Mouse (Mus musculus) limb, embryonic 10.5 days (tissue): ENCODE data around the gene Tsen54. TPM values are rescaled to one million over a fixed set of nuclear protein-coding genes. Genes with fewer than 3 reads are reported as not detected.

Experiments
- DNase-seq: peaks from one replicate; pipeline ENCODE4 v3.0.0-alpha.2; 2017; ENCODE audit warnings: low spot score
- H3K27ac ChIP-seq: fragments of 300-500 bp; sonication (generic); 2 replicates; pipeline ENCODE4 v1.5.1; 2016; ENCODE audit warnings: mild to moderate bottlenecking
- H3K27me3 ChIP-seq: fragments of 300-500 bp; sonication (generic); 2 replicates; pipeline ENCODE4 v1.6.1; 2016; ENCODE audit warnings: low read depth, mild to moderate bottlenecking; ENCODE audit not compliant: poor library complexity, severe bottlenecking
- H3K36me3 ChIP-seq: fragments of 300-500 bp; sonication (generic); 2 replicates; pipeline ENCODE4 v1.6.1; 2016; ENCODE audit warnings: mild to moderate bottlenecking, moderate library complexity
- H3K4me1 ChIP-seq: fragments of 300-500 bp; sonication (generic); 2 replicates; pipeline ENCODE4 v1.6.1; 2016
- H3K4me3 ChIP-seq: fragments of 300-500 bp; sonication (generic); 2 replicates; pipeline ENCODE4 v1.5.1; 2016; ENCODE audit warnings: mild to moderate bottlenecking, moderate library complexity
- H3K9me3 ChIP-seq: fragments of 300-500 bp; sonication (generic); replicated peaks from 2 replicates; pipeline ENCODE4 v1.6.1; 2016; ENCODE audit warnings: mild to moderate bottlenecking
- WGBS: fragments of 180-500 bp; shearing (Covaris S2); methylation state at CpG from one replicate; pipeline ENCODE4 v1.1.7; 2016; 5-methylcytosine and 5-hydroxymethylcytosine counted together
- polyA plus RNA-seq: library from polyadenylated mRNA; unstranded; fragments of >200 nt; fragmentation: Nextera tagmentation; extraction: Ambion mirVana; gene quantifications from 2 replicates; pipeline ENCODE4 v1.2.1, GENCODE M21; 2016

Tsen54 gene
- polyA plus RNA-seq, 1 experiment from 2014 or later, result 42.5 TPM

DNA sequence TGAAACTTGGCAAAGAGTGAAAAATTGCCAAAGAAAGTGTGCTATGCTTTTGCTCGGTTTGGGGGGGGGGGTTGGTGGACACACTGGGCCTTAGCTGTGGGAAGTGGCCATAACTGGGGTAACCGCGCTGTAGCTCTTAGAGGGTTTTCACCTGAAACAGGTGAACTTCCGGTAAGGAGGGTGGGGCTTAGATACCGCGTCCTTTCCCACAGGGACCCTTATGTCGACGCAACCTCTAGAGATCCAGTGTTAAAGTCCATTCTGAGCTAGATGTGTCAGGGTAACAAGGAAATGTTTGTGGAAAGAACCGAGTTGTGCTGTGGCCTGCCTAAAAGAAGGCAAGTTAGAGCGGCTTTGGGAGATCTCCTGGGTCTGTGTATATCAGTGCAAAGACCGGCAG is 10.3 kb downstream of the Tsen54 start:
- H3K36me3 ChIP-seq, result peaks cover 32% of the 10 kb centered on the region

GRCm38 (mm10) chr11:115826487-115826886 is 12.0 kb downstream of the Tsen54 start:
- H3K4me3 ChIP-seq, result no peak overlapping the region
- H3K27me3 ChIP-seq, result peaks cover 44% of the 10 kb centered on the region
- H3K4me1 ChIP-seq, result peaks cover 56% of the 10 kb centered on the region
- H3K36me3 ChIP-seq, result peaks cover 15% of the 10 kb centered on the region
- no peak for DNase-seq
- H3K27ac ChIP-seq, result no peak overlapping the region
- H3K9me3 ChIP-seq, result no peaks in the 10 kb centered on the region
- 53% methylated on average over 5 of the region's 5 CpGs for WGBS

More for the DNA sequence above, 10.3 kb downstream of the Tsen54 start:
- peak overlapping the region; percentile 82; the same call in 1 of the 2 replicates for H3K27ac ChIP-seq
- peaks cover 44% of the 10 kb centered on the region for H3K27me3 ChIP-seq
- no peak for DNase-seq
- H3K4me1 ChIP-seq, result peaks cover 39% of the 10 kb centered on the region
- H3K9me3 ChIP-seq, result no peaks in the 10 kb centered on the region
- H3K4me3 ChIP-seq, result peak overlapping the region; percentile 80
- 19% methylated on average over 11 of the region's 11 CpGs for WGBS

GRCm38 (mm10) chr11:115827624-115828023 is 13.1 kb downstream of the Tsen54 start:
- Histone ChIP-seq H3K4me1 (peaks cover 67% of the 10 kb centered on the region), H3K27me3 (peaks cover 40% of the 10 kb centered on the region)
- WGBS, result 90% methylated on average over 6 of the region's 6 CpGs

GRCm38 (mm10) chr11:115829036-115829435 is 14.5 kb downstream of the Tsen54 start:
- H3K27me3 ChIP-seq, result peaks cover 36% of the 10 kb centered on the region
- 50% methylated on average over 4 of the region's 4 CpGs for WGBS
- H3K4me3 ChIP-seq, result no peak overlapping the region
- H3K4me1 ChIP-seq, result peaks cover 73% of the 10 kb centered on the region
- H3K27ac ChIP-seq, result peak overlapping the region; percentile 51
- no peaks in the 10 kb centered on the region for H3K9me3 ChIP-seq
- DNase-seq, result no peak
- no peaks in the 10 kb centered on the region for H3K36me3 ChIP-seq

More at GRCm38 (mm10) chr11:115827624-115828023, 13.1 kb downstream of the Tsen54 start:
- peaks cover 4% of the 10 kb centered on the region for H3K36me3 ChIP-seq
- 0 out of 2 replicates have a peak overlapping the region, but pooled peaks have one; percentile 8 for H3K4me3 ChIP-seq
- H3K27ac ChIP-seq, result no peak overlapping the region
- no peaks in the 10 kb centered on the region for H3K9me3 ChIP-seq
- no peak for DNase-seq

- WGBS, result 9% methylated on average over 25 of the region's 25 CpGs
- no peaks in the 10 kb centered on the region for H3K36me3 ChIP-seq
- peak overlapping the region; percentile 91 for H3K27ac ChIP-seq
- DNase-seq, result peak; percentile 57
- peaks cover 19% of the 10 kb centered on the region for H3K27me3 ChIP-seq
- no peaks in the 10 kb centered on the region for H3K9me3 ChIP-seq
- peak overlapping the region; percentile 42; the same call in 1 of the 2 replicates for H3K4me3 ChIP-seq
- peaks cover 80% of the 10 kb centered on the region for H3K4me1 ChIP-seq
These were observed 16.2 kb downstream of the Tsen54 start for GRCm38 (mm10) chr11:115830550-115831325.

DNA sequence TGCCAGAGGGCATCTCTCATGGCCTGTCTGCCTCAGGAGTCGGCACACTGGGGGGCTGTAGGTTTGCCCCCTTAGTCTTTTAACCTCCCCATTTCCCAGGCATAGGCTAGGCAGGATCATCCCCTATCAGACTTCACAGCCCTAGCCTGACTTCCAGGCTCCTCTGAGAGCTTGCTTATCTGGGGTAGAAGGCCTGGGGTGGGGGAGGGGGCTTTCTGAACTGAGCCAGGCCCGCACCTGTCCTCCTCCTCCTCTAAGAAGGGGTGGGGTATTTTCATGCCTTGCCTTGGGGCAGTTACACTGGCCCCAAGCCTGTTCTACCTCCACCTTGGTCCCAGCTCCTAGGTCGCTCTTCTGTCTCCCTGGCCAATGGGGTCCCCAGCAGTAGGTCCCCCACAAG is 17.0 kb downstream of the Tsen54 start:
- Histone ChIP-seq H3K27ac (peak overlapping the region; percentile 91), H3K4me3 (peak overlapping the region; percentile 42), H3K36me3 (no peaks in the 10 kb centered on the region), H3K27me3 (peaks cover 11% of the 10 kb centered on the region), H3K9me3 (no peaks in the 10 kb centered on the region), H3K4me1 (peaks cover 84% of the 10 kb centered on the region)
- 26% methylated on average over 3 of the region's 3 CpGs for WGBS
- no peak for DNase-seq

GRCm38 (mm10) chr11:115832064-115832463 is 17.5 kb downstream of the Tsen54 start:
- 39% methylated on average over 6 of the region's 6 CpGs for WGBS
- H3K9me3 ChIP-seq, result no peaks in the 10 kb centered on the region
- peak overlapping the region; percentile 91 for H3K27ac ChIP-seq
- H3K27me3 ChIP-seq, result peaks cover 6% of the 10 kb centered on the region; the same call in 1 of the 2 replicates
- H3K36me3 ChIP-seq, result no peaks in the 10 kb centered on the region
- DNase-seq, result no peak
- H3K4me1 ChIP-seq, result peaks cover 85% of the 10 kb centered on the region
- peak overlapping the region; percentile 42 for H3K4me3 ChIP-seq

DNA sequence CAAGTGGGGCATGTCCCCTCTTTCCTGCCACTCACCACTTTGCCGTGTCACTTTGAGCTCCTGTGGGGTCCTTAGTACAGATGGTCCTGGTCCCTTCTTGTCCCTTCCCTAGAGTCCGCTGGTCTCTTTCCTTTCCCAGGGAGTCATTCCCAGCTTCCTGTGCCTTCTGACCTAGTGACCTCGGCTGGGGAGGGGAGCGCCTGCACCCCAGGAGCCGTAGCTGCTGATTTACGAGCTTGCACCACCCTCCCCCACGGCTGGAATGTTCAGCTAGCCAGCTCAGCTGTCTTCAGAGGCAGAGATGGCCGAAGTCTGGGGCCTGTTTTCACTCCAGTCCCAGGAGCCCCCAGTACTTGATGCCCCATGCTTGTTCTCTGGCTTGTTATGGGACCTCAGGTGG is 18.0 kb downstream of the Tsen54 start:
- H3K4me3 ChIP-seq, result peak overlapping the region; percentile 42
- H3K27ac ChIP-seq, result peak overlapping the region; percentile 91
- no peaks in the 10 kb centered on the region for H3K36me3 ChIP-seq
- peaks cover 83% of the 10 kb centered on the region for H3K4me1 ChIP-seq
- WGBS, result under 1% methylated on average over 8 of the region's 8 CpGs
- no peaks in the 10 kb centered on the region for H3K9me3 ChIP-seq
- H3K27me3 ChIP-seq, result peaks cover 3% of the 10 kb centered on the region; the same call in 1 of the 2 replicates
- peak; percentile 76 for DNase-seq

DNA sequence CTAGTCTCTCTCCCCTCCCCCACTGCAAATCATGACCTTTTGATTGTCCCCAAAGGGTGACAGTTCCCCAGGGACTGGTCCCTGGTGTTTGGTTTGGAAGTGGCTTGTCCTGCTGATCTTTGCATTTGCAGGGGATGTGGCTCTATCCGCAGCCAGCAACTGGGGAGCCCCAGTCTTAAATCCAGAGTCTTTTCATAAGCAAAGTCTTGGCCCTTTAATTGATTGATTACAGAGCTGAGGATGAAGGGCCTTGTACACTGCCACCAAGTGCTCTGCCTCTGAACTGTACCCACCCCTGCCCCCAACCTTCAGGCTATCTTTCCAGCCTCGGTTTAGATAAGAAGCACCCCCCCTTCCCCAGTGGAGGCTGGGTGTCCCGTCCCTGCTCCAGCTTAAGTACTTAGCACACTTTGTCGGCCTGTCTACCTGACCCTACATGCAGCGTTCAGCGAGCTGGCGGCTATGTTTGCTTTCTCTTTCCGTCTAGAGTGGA is 18.5 kb downstream of the Tsen54 start:
- H3K27ac ChIP-seq, result peak overlapping the region; percentile 91
- H3K4me3 ChIP-seq, result peak overlapping the region; percentile 42
- peak; percentile 55 for DNase-seq
- H3K4me1 ChIP-seq, result peaks cover 83% of the 10 kb centered on the region
- WGBS, result 6% methylated on average over 8 of the region's 8 CpGs
- peaks cover 2% of the 10 kb centered on the region; the same call in 1 of the 2 replicates for H3K27me3 ChIP-seq
- no peaks in the 10 kb centered on the region for H3K9me3 ChIP-seq
- no peaks in the 10 kb centered on the region for H3K36me3 ChIP-seq

GRCm38 (mm10) chr11:115834033-115834432 is 19.5 kb downstream of the Tsen54 start:
- H3K9me3 ChIP-seq, result no peaks in the 10 kb centered on the region
- WGBS, result 63% methylated on average over 6 of the region's 6 CpGs
- H3K4me3 ChIP-seq, result no peak overlapping the region
- peak overlapping the region; percentile 91 for H3K27ac ChIP-seq
- H3K4me1 ChIP-seq, result peaks cover 84% of the 10 kb centered on the region
- H3K27me3 ChIP-seq, result peaks cover 2% of the 10 kb centered on the region; the same call in 1 of the 2 replicates
- no peak for DNase-seq
- no peaks in the 10 kb centered on the region for H3K36me3 ChIP-seq

- no peak for DNase-seq
- H3K27me3 ChIP-seq, result 0 out of 2 replicates have a peak, but pooled peaks cover 2% of the 10 kb centered on the region
- H3K27ac ChIP-seq, result no peak overlapping the region
- H3K9me3 ChIP-seq, result no peaks in the 10 kb centered on the region
- no peak overlapping the region for H3K4me3 ChIP-seq
- H3K4me1 ChIP-seq, result peaks cover 73% of the 10 kb centered on the region
- no peaks in the 10 kb centered on the region for H3K36me3 ChIP-seq
- 62% methylated on average over 11 of the region's 11 CpGs for WGBS
These were observed 22.3 kb downstream of the Tsen54 start for GRCm38 (mm10) chr11:115836656-115837395.

- H3K9me3 ChIP-seq, result no peaks in the 10 kb centered on the region
- 0 out of 2 replicates have a peak, but pooled peaks cover 2% of the 10 kb centered on the region for H3K27me3 ChIP-seq
- peaks cover 72% of the 10 kb centered on the region for H3K4me1 ChIP-seq
- no peak for DNase-seq
- H3K4me3 ChIP-seq, result no peak overlapping the region
- WGBS, result 93% methylated on average over 22 of the region's 22 CpGs
- H3K36me3 ChIP-seq, result no peaks in the 10 kb centered on the region
- H3K27ac ChIP-seq, result no peak overlapping the region
These were observed 23.3 kb downstream of the Tsen54 start for GRCm38 (mm10) chr11:115837606-115838345.
